Mouse (Mus musculus) olfactory bulb, adult 2 months (tissue): ENCODE measurements around the gene Tspan10.

Source experiments
- CTCF ChIP-seq: fragments of 200-500 bp; IDR thresholded peaks from 2 replicates; pipeline ENCODE4 v1.5.1; 2012; ENCODE audit warnings: low read depth, mild to moderate bottlenecking, low read length, moderate library complexity; ENCODE audit not compliant: insufficient read depth
- POLR2A ChIP-seq: fragments of 200-500 bp; IDR thresholded peaks from 2 replicates; pipeline ENCODE4 v1.6.1; 2012; ENCODE audit warnings: mild to moderate bottlenecking, low read depth, low read length, moderate library complexity; ENCODE audit not compliant: insufficient read depth

DNA sequence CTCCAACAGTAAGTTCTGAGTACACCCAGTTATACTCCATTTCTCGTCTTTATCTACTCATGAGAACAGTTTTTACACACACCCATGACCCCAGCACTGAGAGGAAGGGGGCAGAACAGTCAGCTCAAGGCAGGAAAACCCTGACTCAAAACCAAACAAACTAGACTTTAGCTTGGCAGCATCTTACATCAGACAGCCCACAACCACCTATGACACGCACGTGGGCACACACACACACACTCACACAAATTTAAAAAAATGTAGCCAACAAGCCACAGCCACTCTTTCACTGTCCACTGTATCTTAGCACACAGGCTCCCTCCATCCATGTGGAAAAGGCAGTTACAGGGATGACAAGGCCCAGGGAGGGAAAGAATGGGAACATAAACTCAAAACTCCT lies 15.7 kb upstream of the Tspan10 start:
- no peak for TF ChIP-seq CTCF
- no peak for TF ChIP-seq POLR2A
